ENCODE assay signal across 25 mouse cellular contexts in the genomic region with DNA sequence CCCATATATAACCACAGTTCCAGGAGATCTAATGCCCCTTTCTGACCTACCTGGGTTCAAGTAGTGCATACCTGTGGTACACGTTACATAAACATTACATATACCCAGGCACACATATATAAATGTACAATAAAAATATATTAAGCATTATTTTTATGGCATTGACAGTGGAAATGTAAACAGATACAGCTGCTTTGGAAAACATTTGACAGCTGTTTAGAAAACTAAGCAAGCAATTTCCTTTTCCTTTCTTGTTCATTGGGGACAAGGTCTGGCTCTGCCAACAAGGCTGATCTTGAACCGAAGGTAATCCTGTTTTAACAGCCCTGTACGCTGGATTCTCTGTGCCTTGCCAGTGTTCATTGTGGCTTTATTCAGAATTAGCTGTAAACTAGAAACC.
"Had no signal": no experiment of that assay in that cellular context is flagged by ENCODE, and none has a peak within 500 bp of the region (broad histone marks: within the 10 kb centered on the region; RNA-seq: fewer than 3 reads in every experiment).

No protein-coding gene starts in this region.

- H3K9me3 ChIP-seq: limb, embryonic 10.5 days; limb, embryonic 13.5 days; liver, embryonic 12.5 days; liver, embryonic 15.5 days; megakaryocyte, embryonic 14.5 days; midbrain, embryonic 10.5 days; midbrain, embryonic 13.5 days; neural tube, embryonic 13.5 days had no signal

- ATAC-seq: inflammation-experienced regulatory T-cells, adult 6 months; liver, embryonic 12.5 days; midbrain, embryonic 13.5 days; midbrain, embryonic 16.5 days had no signal

- H3K9ac ChIP-seq: limb, embryonic 13.5 days; liver, embryonic 12.5 days; liver, embryonic 15.5 days; midbrain, embryonic 13.5 days; neural tube, embryonic 13.5 days had no signal

- H3K36me3 ChIP-seq: limb, embryonic 10.5 days; limb, embryonic 13.5 days; midbrain, embryonic 10.5 days; midbrain, embryonic 13.5 days; neural tube, embryonic 13.5 days had no signal

- H3K27ac ChIP-seq: kidney, postnatal 0 days; layer of hippocampus, adult 2 months; limb, embryonic 10.5 days; limb, embryonic 13.5 days; liver, embryonic 12.5 days; liver, embryonic 15.5 days; macrophage; midbrain, embryonic 10.5 days; midbrain, embryonic 13.5 days; neural tube, embryonic 13.5 days had no signal

- H3K4me2 ChIP-seq: limb, embryonic 13.5 days; liver, embryonic 12.5 days; liver, embryonic 15.5 days; midbrain, embryonic 13.5 days; neural tube, embryonic 13.5 days had no signal

- H3K4me3 ChIP-seq: layer of hippocampus, adult 2 months; limb, embryonic 10.5 days; limb, embryonic 13.5 days; liver, embryonic 12.5 days; liver, embryonic 15.5 days; megakaryocyte, embryonic 14.5 days; midbrain, embryonic 10.5 days; midbrain, embryonic 13.5 days; myocyte; neural tube, embryonic 13.5 days had no signal

- DNase-seq: kidney, adult 2 months; kidney, postnatal 25 days; layer of hippocampus, adult 9-11 months; liver; lung, adult 18-20 months; retina, postnatal 1 day; right cerebral cortex, postnatal 25 days; spleen, adult 18-20 months; thymus, adult 2 months; thymus, postnatal 14 days; thymus, postnatal 4 days had no signal
